Mouse (Mus musculus) stomach, postnatal 0 days (tissue): ENCODE results near the gene Ppp1r9a. TPM values are rescaled to one million over a fixed set of nuclear protein-coding genes. Genes with fewer than 3 reads are reported as not detected.

ENCODE experiments used
- ATAC-seq: fragments of 200-750 bp; cut with Nextera tagmentation; 2 replicates; pipeline ENCODE4 v1.8.0; 2017; ENCODE audit not compliant: low FRiP score, low TSS enrichment
- DNase-seq: peaks from one replicate; pipeline ENCODE4 v3.0.0-alpha.2; 2016; ENCODE audit warnings: low spot score
- H3K27ac ChIP-seq: fragments of 300-500 bp; sonication (generic); replicated peaks from 2 replicates; pipeline ENCODE4 v1.5.1; 2014; ENCODE audit warnings: mild to moderate bottlenecking, control low read depth
- H3K27me3 ChIP-seq: fragments of 300-500 bp; sonication (generic); 2 replicates; pipeline ENCODE4 v1.6.1; 2014; ENCODE audit warnings: low read length; ENCODE audit not compliant: control insufficient read depth, insufficient read depth
- H3K36me3 ChIP-seq: fragments of 300-500 bp; sonication (generic); 2 replicates; pipeline ENCODE4 v1.6.1; 2014; ENCODE audit warnings: low read length, mixed read lengths; ENCODE audit not compliant: control insufficient read depth, insufficient read depth
- H3K4me1 ChIP-seq: fragments of 300-500 bp; sonication (generic); replicated peaks from 2 replicates; pipeline ENCODE4 v1.6.1; 2014; ENCODE audit warnings: antibody characterized with exemption; ENCODE audit not compliant: control insufficient read depth, insufficient read depth
- H3K4me2 ChIP-seq: fragments of 300-500 bp; sonication (generic); replicated peaks from 2 replicates; pipeline ENCODE4 v1.6.1; 2014; ENCODE audit warnings: low read depth, mild to moderate bottlenecking, control low read depth, moderate library complexity
- H3K4me3 ChIP-seq: fragments of 300-500 bp; sonication (generic); 2 replicates; pipeline ENCODE4 v1.5.1; 2014; ENCODE audit warnings: low read depth, low read length, control low read depth
- H3K9ac ChIP-seq: fragments of 300-500 bp; sonication (generic); 2 replicates; pipeline ENCODE4 v1.6.1; 2014; ENCODE audit warnings: mild to moderate bottlenecking, low read length, control low read depth, mixed read lengths
- H3K9me3 ChIP-seq: fragments of 300-500 bp; sonication (generic); 2 replicates; pipeline ENCODE4 v1.6.1; 2016; ENCODE audit warnings: low read length; ENCODE audit not compliant: control insufficient read depth
- CTCF ChIP-seq: IDR thresholded peaks from 2 replicates; pipeline ENCODE4 v1.5.1; 2016; ENCODE audit warnings: antibody characterized with exemption, low read depth, mild to moderate bottlenecking, moderate library complexity
- EP300 ChIP-seq: optimal IDR thresholded peaks from 2 replicates; pipeline ENCODE3; 2016; ENCODE audit warnings: antibody characterized with exemption
- WGBS: fragments of 180-500 bp; shearing (Covaris S2); extraction: QIAGEN DNeasy Blood & Tissue Kit; methylation state at CpG from one replicate; pipeline ENCODE4 v1.1.7; 2014; 5-methylcytosine and 5-hydroxymethylcytosine counted together
- polyA plus RNA-seq: library from polyadenylated mRNA; unstranded; fragments of >200 nt; fragmentation: Nextera tagmentation; extraction: Ambion mirVana; gene quantifications from 2 replicates; pipeline ENCODE4 v1.2.1, GENCODE M21; 2015

Ppp1r9a gene
- polyA plus RNA-seq, 1 experiment from 2014 or later: 3.1 TPM

GRCm38 (mm10) chr6:4948056-4948455 lies 45.3 kb downstream of the Ppp1r9a start:
- Histone ChIP-seq H3K27me3 (no peaks in the 10 kb centered on the region), H3K9ac (no peak overlapping the region), H3K36me3 (no peaks in the 10 kb centered on the region), H3K4me1 (no peaks in the 10 kb centered on the region), H3K4me3 (no peak overlapping the region), H3K9me3 (no peaks in the 10 kb centered on the region), H3K27ac (no peak overlapping the region; the same call in 1 of the 2 replicates), H3K4me2 (no peak overlapping the region)
- DNase-seq (no peak), ATAC-seq (no peak)
- TF ChIP-seq CTCF (no peak), EP300 (no peak)
- 52% methylated on average over 4 of the region's 4 CpGs for WGBS

- DNase-seq (no peak), ATAC-seq (no peak)
- Histone ChIP-seq H3K4me2 (no peak overlapping the region), H3K9me3 (no peaks in the 10 kb centered on the region), H3K4me1 (no peaks in the 10 kb centered on the region), H3K27ac (no peak overlapping the region), H3K27me3 (no peaks in the 10 kb centered on the region), H3K36me3 (no peaks in the 10 kb centered on the region), H3K4me3 (no peak overlapping the region), H3K9ac (no peak overlapping the region)
- WGBS: 76% methylated on average over 4 of the region's 4 CpGs
- TF ChIP-seq EP300 (no peak), CTCF (no peak)
Measured at GRCm38 (mm10) chr6:4949701-4950100, 47.0 kb downstream of the Ppp1r9a start.

- Histone ChIP-seq H3K36me3 (no peaks in the 10 kb centered on the region), H3K9ac (no peak overlapping the region), H3K27ac (no peak overlapping the region), H3K4me3 (no peak overlapping the region), H3K4me2 (0 out of 2 replicates have a peak overlapping the region, but pooled peaks have one; percentile 1), H3K4me1 (no peaks in the 10 kb centered on the region), H3K9me3 (no peaks in the 10 kb centered on the region), H3K27me3 (no peaks in the 10 kb centered on the region)
- DNase-seq: no peak
- TF ChIP-seq CTCF (no peak), EP300 (no peak)
- no peak for ATAC-seq
- 41% methylated on average over 14 of the region's 14 CpGs for WGBS
Measured at GRCm38 (mm10) chr6:4953028-4953719, 50.5 kb downstream of the Ppp1r9a start.

GRCm38 (mm10) chr6:4956651-4957050 lies 53.9 kb downstream of the Ppp1r9a start:
- 25% methylated on average over 6 of the region's 6 CpGs for WGBS
- Histone ChIP-seq H3K4me3 (no peak overlapping the region), H3K27ac (no peak overlapping the region), H3K4me2 (no peak overlapping the region), H3K9ac (no peak overlapping the region), H3K4me1 (no peaks in the 10 kb centered on the region), H3K27me3 (no peaks in the 10 kb centered on the region), H3K9me3 (no peaks in the 10 kb centered on the region), H3K36me3 (no peaks in the 10 kb centered on the region)
- no peak for TF ChIP-seq CTCF
- no peak for TF ChIP-seq EP300
- no peak for ATAC-seq
- DNase-seq: no peak

GRCm38 (mm10) chr6:4962197-4962596 lies 59.5 kb downstream of the Ppp1r9a start:
- no peak for DNase-seq
- Histone ChIP-seq H3K9me3 (no peaks in the 10 kb centered on the region), H3K27me3 (no peaks in the 10 kb centered on the region), H3K4me3 (no peak overlapping the region), H3K4me1 (no peaks in the 10 kb centered on the region), H3K27ac (no peak overlapping the region), H3K4me2 (no peak overlapping the region), H3K9ac (no peak overlapping the region), H3K36me3 (no peaks in the 10 kb centered on the region)
- TF ChIP-seq CTCF (no peak), EP300 (no peak)
- WGBS: 47% methylated on average over 4 of the region's 4 CpGs
- no peak for ATAC-seq

- DNase-seq (no peak), ATAC-seq (no peak)
- TF ChIP-seq CTCF (no peak), EP300 (no peak)
- H3K4me3 ChIP-seq: no peak overlapping the region
- 83% methylated on average over 5 of the region's 5 CpGs for whole genome bisulfite sequencing
- no peaks in the 10 kb centered on the region for H3K27me3 ChIP-seq
- H3K36me3 ChIP-seq: no peaks in the 10 kb centered on the region
- H3K9me3 ChIP-seq: no peaks in the 10 kb centered on the region
- no peak overlapping the region for H3K9ac ChIP-seq
- no peak overlapping the region for H3K4me2 ChIP-seq
- H3K27ac ChIP-seq: no peak overlapping the region
- no peaks in the 10 kb centered on the region for H3K4me1 ChIP-seq
Measured at GRCm38 (mm10) chr6:4963049-4963448, 60.3 kb downstream of the Ppp1r9a start.
